8 mouse cellular contexts compared by ENCODE assay signal in the genomic region with DNA sequence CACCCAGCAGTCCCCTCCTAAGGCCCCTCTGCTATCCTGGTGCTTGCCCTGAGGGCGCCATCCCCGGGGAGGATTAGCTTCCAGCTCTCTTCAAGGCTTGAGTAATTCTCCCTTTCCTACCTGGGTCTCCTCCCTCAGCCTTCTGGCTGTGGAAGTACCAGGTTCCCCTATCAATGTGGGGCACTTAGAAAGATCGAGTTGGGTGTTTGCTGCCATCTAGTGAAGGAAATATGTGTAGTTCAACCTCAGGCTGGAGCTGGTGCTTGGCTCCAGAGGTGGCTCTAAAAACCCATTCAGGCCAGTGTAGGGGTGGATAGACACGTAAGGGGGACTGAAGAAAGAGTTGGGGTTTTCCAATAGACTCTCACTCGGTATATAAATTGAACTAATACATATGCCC. TPM values are rescaled to one million over a fixed set of nuclear protein-coding genes. Genes with fewer than 3 reads are reported as not detected.
DNase-seq lines count a peak whose midpoint lies in the region; ATAC-seq and TF ChIP-seq lines count a peak whose summit lies in the region.

No protein-coding gene starts in this region.

- H3K9ac ChIP-seq in forebrain, postnatal 0 days: no peak overlapping the region

- no peaks in the 10 kb centered on the region for H3K9me3 ChIP-seq in forebrain, postnatal 0 days (ENCODE audit: low read length)

- no peak overlapping the region for H3K4me2 ChIP-seq in forebrain, postnatal 0 days (ENCODE audit: low read depth)

- no peak overlapping the region for H3K27ac ChIP-seq in gastrocnemius, adult 2 months
- no peak overlapping the region for H3K27ac ChIP-seq in forebrain, postnatal 0 days (ENCODE audit: low read depth, low read length)
- no peak overlapping the region for H3K27ac ChIP-seq in left cerebral cortex, adult 2 months

- H3K36me3 ChIP-seq in forebrain, postnatal 0 days (ENCODE audit: insufficient read depth): no peaks in the 10 kb centered on the region

- no peak overlapping the region for H3K4me3 ChIP-seq in gastrocnemius, adult 2 months
- H3K4me3 ChIP-seq in forebrain, postnatal 0 days (ENCODE audit: low read depth, low read length): no peak overlapping the region
- no peak overlapping the region for H3K4me3 ChIP-seq in left cerebral cortex, adult 2 months

- no peak for DNase-seq in gastrocnemius, adult 2 months
- no peak for DNase-seq in gastrocnemius, postnatal 36 days
- peak; percentile 62 for DNase-seq in 416B (ENCODE audit: low read depth)
- DNase-seq in T-cell, adult 2 months (ENCODE audit: low spot score): peak; percentile 32
- DNase-seq in forebrain, postnatal 0 days: peak; percentile 83
- DNase-seq in left cerebral cortex, adult 2 months (ENCODE audit: extremely low spot score in 1 of 2, low spot score in 2 of 2): peak in 1 of 2 experiments; percentile 16
- peak; percentile 75 for DNase-seq in retina, embryonic 14.5 days (ENCODE audit: low spot score)
- no peak for DNase-seq in urinary bladder, adult 18-20 months (ENCODE audit: low spot score in 2 of 2)

- peak; percentile 86 for ATAC-seq in forebrain, postnatal 0 days

- WGBS in forebrain, postnatal 0 days: 10% methylated on average over 5 of the region's 5 CpGs

- H3K4me1 ChIP-seq in forebrain, postnatal 0 days (ENCODE audit: insufficient read depth): no peaks in the 10 kb centered on the region

- intact Hi-C loops in gastrocnemius, adult 2 months (cut with DNase I): loop anchor here (10.0 kb wide), 1 partner anchor 287 kb away; no protein-coding TSS in a partner anchor
- intact Hi-C loops in gastrocnemius, postnatal 36 days (cut with DNase I): loop anchor here (5.0 to 10.0 kb wide), 2 partner anchors 99 to 287 kb away; no protein-coding TSS in a partner anchor
- intact Hi-C loops in left cerebral cortex, adult 2 months (cut with DNase I): loop anchor here (1.0 to 5.0 kb wide), 5 partner anchors 44 to 291 kb away; no protein-coding TSS in a partner anchor

- peak; percentile 42 for TF ChIP-seq CTCF in gastrocnemius, adult 2 months (IDR thresholded peaks at IDR 0.05)
- peak; percentile 86 for TF ChIP-seq CTCF in forebrain, postnatal 0 days (IDR thresholded peaks at IDR 0.05; ENCODE audit: low read depth)
- TF ChIP-seq CTCF in left cerebral cortex, adult 2 months (IDR thresholded peaks at IDR 0.05): peak; percentile 73

- no peaks in the 10 kb centered on the region for H3K27me3 ChIP-seq in forebrain, postnatal 0 days (ENCODE audit: insufficient read depth, low read length)

RNA-seq across cellular contexts. Expression of a gene that starts 32.4 kb away (rescaled TPM):
- total RNA-seq in gastrocnemius, adult 2 months (2021): not detected
- not detected for total RNA-seq in gastrocnemius, postnatal 36 days (2021)
- total RNA-seq in forebrain, postnatal 0 days (2014; rRNA removed): 0.08 and 0.10 TPM in 2 replicates
- polyA plus RNA-seq in forebrain, postnatal 0 days (2015; fragmentation: Nextera tagmentation; extraction: Ambion mirVana): 0.15 and 0.16 TPM in 2 replicates
- total RNA-seq in left cerebral cortex, adult 2 months (2021): under 1 TPM; 0.14 to 0.20 TPM

Comparison
In these comparisons a context has a peak if more than half of its experiments do, and no peak if none do; other contexts are left out.
1. DNase-seq: peak in 416B (single experiment), T-cell, adult 2 months (single experiment), forebrain, postnatal 0 days (single experiment) and retina, embryonic 14.5 days (single experiment); none in gastrocnemius, adult 2 months (single experiment), gastrocnemius, postnatal 36 days (0 of 2) and urinary bladder, adult 18-20 months (0 of 2).
2. Peak in every context shown above with its lines, with median percentiles within 50 percentile points of each other: CTCF ChIP-seq.